ENCODE assay signal across 8 mouse cellular contexts in the genomic region with DNA sequence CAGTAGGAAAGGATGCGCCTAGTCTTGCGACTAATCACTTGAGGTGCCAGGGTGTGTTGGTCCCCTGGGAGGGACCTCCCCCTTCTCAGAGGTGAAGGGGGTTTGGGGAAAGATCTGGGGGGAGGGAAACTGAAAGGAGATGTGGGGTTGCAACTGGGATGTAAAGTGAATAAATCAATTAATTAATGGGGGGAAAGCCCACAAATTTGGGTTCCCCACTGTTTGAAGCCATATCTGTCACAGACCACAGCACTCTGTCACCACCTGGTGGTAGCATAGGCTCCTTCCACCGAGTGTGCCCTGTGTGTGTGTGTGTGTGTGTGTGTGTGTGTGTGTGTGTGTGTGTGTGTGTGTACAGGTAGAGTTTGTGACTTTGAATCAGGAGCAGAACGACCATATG.
DNase-seq lines count a peak whose midpoint lies in the region; ATAC-seq lines count a peak whose summit lies in the region.

No protein-coding gene starts in this region.

- DNase-seq in CD4-positive, CD25-positive, alpha-beta regulatory T cell, adult 2 months (ENCODE audit: low read depth, low spot score) = peak; percentile 61
- DNase-seq in left cerebral cortex, adult 18-20 months (ENCODE audit: low spot score in 2 of 2) = peak; percentile 39 to 56
- no peak for DNase-seq in left cerebral cortex, adult 11 months (ENCODE audit: low spot score)
- DNase-seq in adrenal gland, postnatal 25 days = peak; percentile 49
- DNase-seq in natural killer cell, adult 2 months (ENCODE audit: low spot score in 2 of 2) = peak; percentile 10 to 56
- DNase-seq in frontal cortex, postnatal 36 days (ENCODE audit: low spot score in 2 of 2) = no peak

- no peak for ATAC-seq in CD4-positive, CD25-positive, alpha-beta regulatory T cell, adult 4 months
- ATAC-seq in granulocyte monocyte progenitor cell, adult 5-6 weeks (replicated peaks; ENCODE audit: poor library complexity, severe bottlenecking) = peak; percentile 53

Comparison
In these comparisons a context has a peak if more than half of its experiments do, and no peak if none do; other contexts are left out.
1. DNase-seq: peak in CD4-positive, CD25-positive, alpha-beta regulatory T cell, adult 2 months (single experiment), left cerebral cortex, adult 18-20 months (2 of 2), adrenal gland, postnatal 25 days (single experiment) and natural killer cell, adult 2 months (2 of 2); none in left cerebral cortex, adult 11 months (single experiment) and frontal cortex, postnatal 36 days (0 of 2).